Mouse (Mus musculus): ENCODE data around the gene Krtdap.

DNA sequence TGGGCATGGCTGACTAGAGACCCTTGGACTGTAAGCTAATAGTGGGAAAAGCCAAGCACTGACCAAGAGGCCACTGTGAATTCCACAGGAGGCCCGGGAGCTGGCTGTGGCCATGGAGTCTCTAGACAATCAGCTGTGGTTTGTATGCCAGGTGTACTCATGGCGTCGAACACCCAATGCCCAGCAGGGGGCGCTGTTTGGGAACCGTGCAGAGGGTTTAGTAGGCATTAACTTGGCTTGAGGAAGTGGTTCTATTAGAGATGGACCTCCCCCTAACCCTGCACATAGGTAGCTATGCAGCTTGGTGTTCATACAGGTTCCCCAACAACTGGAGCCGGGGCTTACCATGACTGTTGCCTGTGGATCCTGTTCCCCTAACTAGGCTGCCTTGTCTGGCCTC is 18.2 kb downstream of the Krtdap start:
- no peak for TF ChIP-seq CTCF (IDR thresholded peaks at IDR 0.05; ENCODE audit: control insufficient read depth, insufficient read depth, insufficient read length)
- TF ChIP-seq MAX (IDR thresholded peaks at IDR 0.05), result no peak
- TF ChIP-seq CEBPB (IDR thresholded peaks at IDR 0.05; ENCODE audit: low read depth), result no peak

All from C2C12 (cell line).